Mouse (Mus musculus): ENCODE data around the gene Ranbp3l. TPM values are rescaled to one million over a fixed set of nuclear protein-coding genes. Genes with fewer than 3 reads are reported as not detected.

The Ranbp3l gene
- polyA plus RNA-seq (2012; rRNA removed), result not detected in 2 replicates

GRCm38 (mm10) chr15:8967573-8968228 lies at the start of gene Ranbp3l:
Ranbp3l (plus strand) TSS chr15:8967949.

GRCm38 (mm10) chr15:9070912-9071555 lies 103.3 kb downstream of the Ranbp3l start, which contains the start of gene Nadk2:
Nadk2 (plus strand) TSS chr15:9071260.

Other genes with a start within 250 kb of the Ranbp3l start
- 18.9 and 22.8 TPM in 2 replicates for gene Nadk2, start 103.3 kb downstream of the Ranbp3l start, polyA plus RNA-seq (2012; rRNA removed)
- 8.1 and 8.8 TPM in 2 replicates for gene Lmbrd2, start 172.6 kb downstream of the Ranbp3l start, polyA plus RNA-seq (2012; rRNA removed)
- gene Skp2, start 187.5 kb downstream of the Ranbp3l start, polyA plus RNA-seq (2012; rRNA removed), result 2.3 and 2.5 TPM in 2 replicates

Data from ovary, adult 2 months (tissue).